Mouse (Mus musculus) hindbrain, embryonic 12.5 days (tissue): Measurements from ENCODE around the gene Grin2b. TPM values are rescaled to one million over a fixed set of nuclear protein-coding genes. Genes with fewer than 3 reads are reported as not detected.

ENCODE experiments used
- ATAC-seq: fragments of 200-750 bp; cut with Nextera tagmentation; 2 replicates; pipeline ENCODE4 v1.8.0; 2017; ENCODE audit warnings: moderate TSS enrichment; ENCODE audit not compliant: low FRiP score
- H3K27ac ChIP-seq: fragments of 300-500 bp; sonication (generic); 2 replicates; pipeline ENCODE4 v1.5.1; 2016; ENCODE audit warnings: mild to moderate bottlenecking
- H3K27me3 ChIP-seq: fragments of 300-500 bp; sonication (generic); 2 replicates; pipeline ENCODE4 v1.6.1; 2016; ENCODE audit warnings: mild to moderate bottlenecking
- H3K36me3 ChIP-seq: fragments of 300-500 bp; sonication (generic); 2 replicates; pipeline ENCODE4 v1.6.1; 2016; ENCODE audit warnings: mild to moderate bottlenecking
- H3K4me1 ChIP-seq: fragments of 300-500 bp; sonication (generic); 2 replicates; pipeline ENCODE4 v1.6.1; 2016
- H3K4me2 ChIP-seq: fragments of 300-500 bp; sonication (generic); replicated peaks from 2 replicates; pipeline ENCODE4 v1.6.1; 2016; ENCODE audit warnings: mild to moderate bottlenecking
- H3K4me3 ChIP-seq: fragments of 300-500 bp; sonication (generic); 2 replicates; pipeline ENCODE4 v1.5.1; 2016; ENCODE audit warnings: mild to moderate bottlenecking
- H3K9ac ChIP-seq: fragments of 300-500 bp; sonication (generic); 2 replicates; pipeline ENCODE4 v1.6.1; 2016; ENCODE audit warnings: mild to moderate bottlenecking, moderate library complexity
- H3K9me3 ChIP-seq: fragments of 300-500 bp; sonication (generic); replicated peaks from 2 replicates; pipeline ENCODE4 v1.6.1; 2016; ENCODE audit warnings: mild to moderate bottlenecking
- WGBS: fragments of 180-500 bp; shearing (Covaris S2); methylation state at CpG from one replicate; pipeline ENCODE4 v1.1.7; 2016; 5-methylcytosine and 5-hydroxymethylcytosine counted together
- polyA plus RNA-seq: library from polyadenylated mRNA; unstranded; fragments of >200 nt; fragmentation: Nextera tagmentation; extraction: Ambion mirVana; gene quantifications from 2 replicates; pipeline ENCODE4 v1.2.1, GENCODE M21; 2016

The Grin2b gene
- polyA plus RNA-seq, 1 experiment from 2014 or later: 10.0 TPM

GRCm38 (mm10) chr6:135912114-135912513 is 261.2 kb downstream of the Grin2b start:
- Histone ChIP-seq H3K4me2 (no peak overlapping the region), H3K27ac (no peak overlapping the region), H3K4me3 (no peak overlapping the region), H3K4me1 (peaks cover 2% of the 10 kb centered on the region; the same call in 1 of the 2 replicates), H3K9me3 (no peaks in the 10 kb centered on the region), H3K27me3 (no peaks in the 10 kb centered on the region), H3K36me3 (no peaks in the 10 kb centered on the region), H3K9ac (no peak overlapping the region)
- ATAC-seq: no peak
- 48% methylated on average over 3 of the region's 3 CpGs for WGBS

- Histone ChIP-seq H3K9me3 (no peaks in the 10 kb centered on the region), H3K9ac (no peak overlapping the region), H3K4me2 (no peak overlapping the region), H3K27ac (no peak overlapping the region), H3K4me1 (peaks cover 2% of the 10 kb centered on the region; the same call in 1 of the 2 replicates), H3K27me3 (no peaks in the 10 kb centered on the region), H3K4me3 (no peak overlapping the region), H3K36me3 (no peaks in the 10 kb centered on the region)
- 76% methylated on average over 6 of the region's 6 CpGs for WGBS
- ATAC-seq: no peak
Observed at GRCm38 (mm10) chr6:135911131-135911530, 262.2 kb downstream of the Grin2b start.

- ATAC-seq: peak; percentile 81
- Histone ChIP-seq H3K27ac (no peak overlapping the region), H3K4me2 (no peak overlapping the region), H3K9ac (no peak overlapping the region), H3K36me3 (no peaks in the 10 kb centered on the region), H3K4me1 (peaks cover 2% of the 10 kb centered on the region; the same call in 1 of the 2 replicates), H3K9me3 (no peaks in the 10 kb centered on the region), H3K27me3 (no peaks in the 10 kb centered on the region), H3K4me3 (no peak overlapping the region)
- 25% methylated on average over 20 of the region's 20 CpGs for WGBS
Observed at GRCm38 (mm10) chr6:135907540-135908320, 265.6 kb downstream of the Grin2b start.

- no peaks in the 10 kb centered on the region for H3K27me3 ChIP-seq
- H3K36me3 ChIP-seq: no peaks in the 10 kb centered on the region
- no peak overlapping the region for H3K4me3 ChIP-seq
- WGBS: 71% methylated on average over 8 of the region's 8 CpGs
- H3K9ac ChIP-seq: no peak overlapping the region
- H3K27ac ChIP-seq: no peak overlapping the region
- peaks cover 2% of the 10 kb centered on the region; the same call in 1 of the 2 replicates for H3K4me1 ChIP-seq
- no peak overlapping the region for H3K4me2 ChIP-seq
- no peaks in the 10 kb centered on the region for H3K9me3 ChIP-seq
- ATAC-seq: no peak
Observed at GRCm38 (mm10) chr6:135907137-135907536, 266.2 kb downstream of the Grin2b start.

GRCm38 (mm10) chr6:135904391-135904790 is 268.9 kb downstream of the Grin2b start:
- Histone ChIP-seq H3K36me3 (no peaks in the 10 kb centered on the region), H3K27ac (no peak overlapping the region), H3K27me3 (no peaks in the 10 kb centered on the region), H3K9ac (no peak overlapping the region), H3K4me2 (no peak overlapping the region), H3K4me3 (no peak overlapping the region), H3K9me3 (no peaks in the 10 kb centered on the region), H3K4me1 (peaks cover 2% of the 10 kb centered on the region; the same call in 1 of the 2 replicates)
- ATAC-seq: no peak
- WGBS: 74% methylated on average over 5 of the region's 5 CpGs

- no peak overlapping the region for H3K27ac ChIP-seq
- H3K9me3 ChIP-seq: no peaks in the 10 kb centered on the region
- no peak overlapping the region for H3K4me2 ChIP-seq
- no peak for ATAC-seq
- no peaks in the 10 kb centered on the region for H3K27me3 ChIP-seq
- no peaks in the 10 kb centered on the region for H3K4me1 ChIP-seq
- no peak overlapping the region for H3K9ac ChIP-seq
- 89% methylated on average over 10 of the region's 10 CpGs for WGBS
- no peak overlapping the region for H3K4me3 ChIP-seq
- H3K36me3 ChIP-seq: no peaks in the 10 kb centered on the region
Observed at GRCm38 (mm10) chr6:135900410-135900809, 272.9 kb downstream of the Grin2b start.

- 86% methylated on average over 10 of the region's 10 CpGs for WGBS
- Histone ChIP-seq H3K9me3 (no peaks in the 10 kb centered on the region), H3K4me2 (no peak overlapping the region), H3K9ac (no peak overlapping the region), H3K36me3 (no peaks in the 10 kb centered on the region), H3K4me3 (no peak overlapping the region), H3K27ac (no peak overlapping the region), H3K27me3 (no peaks in the 10 kb centered on the region), H3K4me1 (no peaks in the 10 kb centered on the region)
- no peak for ATAC-seq
Observed at GRCm38 (mm10) chr6:135899225-135899624, 274.1 kb downstream of the Grin2b start.

- Histone ChIP-seq H3K4me1 (no peaks in the 10 kb centered on the region), H3K27ac (no peak overlapping the region), H3K27me3 (no peaks in the 10 kb centered on the region), H3K9ac (no peak overlapping the region), H3K4me3 (no peak overlapping the region), H3K36me3 (no peaks in the 10 kb centered on the region), H3K4me2 (no peak overlapping the region), H3K9me3 (no peaks in the 10 kb centered on the region)
- no peak for ATAC-seq
- WGBS: 69% methylated on average over 1 of the region's 1 CpGs
Observed at GRCm38 (mm10) chr6:135894793-135895228, 278.5 kb downstream of the Grin2b start.

GRCm38 (mm10) chr6:135882611-135883010 is 290.7 kb downstream of the Grin2b start:
- no peaks in the 10 kb centered on the region for H3K27me3 ChIP-seq
- H3K4me2 ChIP-seq: no peak overlapping the region
- H3K4me1 ChIP-seq: no peaks in the 10 kb centered on the region
- no peak overlapping the region for H3K27ac ChIP-seq
- no peak for ATAC-seq
- no peaks in the 10 kb centered on the region for H3K9me3 ChIP-seq
- H3K4me3 ChIP-seq: no peak overlapping the region
- no peak overlapping the region for H3K9ac ChIP-seq
- WGBS: 67% methylated on average over 5 of the region's 5 CpGs
- H3K36me3 ChIP-seq: no peaks in the 10 kb centered on the region

- H3K4me1 ChIP-seq: no peaks in the 10 kb centered on the region
- no peak for ATAC-seq
- no peaks in the 10 kb centered on the region for H3K27me3 ChIP-seq
- 73% methylated on average over 8 of the region's 8 CpGs for WGBS
- no peak overlapping the region for H3K27ac ChIP-seq
- H3K4me3 ChIP-seq: no peak overlapping the region
- H3K9me3 ChIP-seq: no peaks in the 10 kb centered on the region
- no peaks in the 10 kb centered on the region for H3K36me3 ChIP-seq
- H3K9ac ChIP-seq: no peak overlapping the region
- H3K4me2 ChIP-seq: no peak overlapping the region
Observed at GRCm38 (mm10) chr6:135876163-135876726, 297.1 kb downstream of the Grin2b start.

- no peaks in the 10 kb centered on the region; the same call in 1 of the 2 replicates for H3K9me3 ChIP-seq
- no peaks in the 10 kb centered on the region for H3K27me3 ChIP-seq
- H3K36me3 ChIP-seq: no peaks in the 10 kb centered on the region
- H3K9ac ChIP-seq: no peak overlapping the region
- H3K4me1 ChIP-seq: no peaks in the 10 kb centered on the region
- no peak overlapping the region for H3K4me2 ChIP-seq
- H3K27ac ChIP-seq: no peak overlapping the region
- H3K4me3 ChIP-seq: no peak overlapping the region
- no peak for ATAC-seq
Observed at GRCm38 (mm10) chr6:135874626-135875025, 298.7 kb downstream of the Grin2b start.

GRCm38 (mm10) chr6:135865832-135866231 is 307.5 kb downstream of the Grin2b start:
- Histone ChIP-seq H3K9me3 (no peaks in the 10 kb centered on the region; the same call in 1 of the 2 replicates), H3K36me3 (no peaks in the 10 kb centered on the region), H3K9ac (no peak overlapping the region), H3K27me3 (no peaks in the 10 kb centered on the region), H3K4me1 (no peaks in the 10 kb centered on the region), H3K4me2 (no peak overlapping the region), H3K27ac (no peak overlapping the region), H3K4me3 (no peak overlapping the region)
- ATAC-seq: no peak
- 67% methylated on average over 7 of the region's 7 CpGs for WGBS

- H3K9ac ChIP-seq: no peak overlapping the region
- H3K27me3 ChIP-seq: no peaks in the 10 kb centered on the region
- H3K27ac ChIP-seq: no peak overlapping the region
- H3K4me3 ChIP-seq: no peak overlapping the region
- 62% methylated on average over 5 of the region's 5 CpGs for WGBS
- ATAC-seq: no peak
- peaks cover 8% of the 10 kb centered on the region for H3K4me1 ChIP-seq
- no peaks in the 10 kb centered on the region for H3K36me3 ChIP-seq
- no peak overlapping the region for H3K4me2 ChIP-seq
- no peaks in the 10 kb centered on the region for H3K9me3 ChIP-seq
Observed at GRCm38 (mm10) chr6:135863965-135864364, 309.3 kb downstream of the Grin2b start.
